Mouse (Mus musculus) heart, postnatal 4 days (tissue): ENCODE data around the gene Samd4b. TPM values are rescaled to one million over a fixed set of nuclear protein-coding genes. Genes with fewer than 3 reads are reported as not detected.

Experiments used
- DNase-seq: peaks from one replicate; pipeline ENCODE4 v3.0.0; 2021
- total RNA-seq, 2 experiments: library from RNA; stranded (reverse); gene quantifications; 2 replicates each; pipeline ENCODE4 v1.2.3; 2021

Samd4b gene
- total RNA-seq, 2 experiments from 2014 or later = 49.2 to 50.5 TPM

DNA sequence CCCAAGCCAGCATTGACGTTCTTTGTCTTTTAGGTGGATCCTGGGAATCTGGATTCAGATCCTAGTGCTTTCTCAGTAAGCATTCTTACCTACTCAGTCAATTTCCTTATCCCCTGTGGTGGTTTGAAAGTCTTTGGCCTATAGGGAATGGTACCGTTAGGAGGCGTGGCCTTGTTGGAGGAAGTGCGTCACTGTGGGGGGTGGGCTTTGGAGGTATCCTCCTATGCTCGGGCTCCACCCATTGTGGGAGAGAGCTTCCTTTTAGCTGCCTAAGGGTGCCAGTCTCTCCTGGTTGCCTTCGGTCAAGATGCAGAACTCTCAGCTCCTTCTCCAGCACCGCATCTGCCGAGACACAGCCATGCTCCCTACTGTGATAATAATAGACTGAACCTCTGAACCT, 105.6 kb downstream of the Samd4b start:
- no peak for DNase-seq

- no peak for DNase-seq
Observed at GRCm38 (mm10) chr7:28490903-28491302, 107.0 kb downstream of the Samd4b start.

GRCm38 (mm10) chr7:28490410-28490809, 107.5 kb downstream of the Samd4b start:
- DNase-seq = peak; percentile 64

GRCm38 (mm10) chr7:28488030-28488491, 109.9 kb downstream of the Samd4b start:
- DNase-seq = no peak

DNA sequence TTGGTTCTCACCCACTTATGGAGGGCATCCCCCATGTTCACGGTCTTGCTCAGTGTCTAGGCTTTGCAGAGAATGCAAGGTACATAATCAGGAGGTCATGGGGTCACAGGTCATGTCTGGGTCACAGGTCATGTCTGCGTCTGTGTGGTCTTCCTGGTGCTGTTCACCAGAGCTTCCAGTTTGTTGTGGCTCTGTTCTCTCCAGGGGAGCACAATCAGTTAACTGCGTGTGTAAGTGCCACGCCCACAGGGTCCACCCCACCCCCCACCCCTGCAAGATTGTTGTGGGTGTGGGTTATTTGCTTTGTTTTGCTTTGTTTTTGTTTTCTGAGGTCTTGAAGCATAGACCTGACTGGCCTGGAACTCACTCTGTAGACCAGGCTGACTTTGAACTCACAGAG, 113.8 kb downstream of the Samd4b start:
- DNase-seq = no peak

DNA sequence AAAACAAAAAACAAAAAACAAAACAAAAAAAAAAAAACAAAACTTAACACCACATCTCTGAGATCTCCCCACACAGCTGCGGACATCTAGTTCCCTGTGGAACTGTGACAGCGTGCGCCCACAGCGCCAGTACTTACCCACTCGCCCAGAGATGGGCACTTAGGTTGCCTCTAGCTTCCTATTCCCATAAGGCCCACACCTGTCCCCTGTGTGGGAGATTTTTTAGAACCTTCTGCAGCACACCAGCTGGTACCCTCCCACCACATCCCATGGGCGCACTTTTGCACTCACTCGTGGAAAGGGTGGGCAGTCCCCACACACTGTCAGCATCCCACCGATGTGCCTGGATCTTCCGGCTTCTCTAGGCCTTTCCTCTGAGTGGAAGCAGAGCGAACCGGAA, 115.1 kb downstream of the Samd4b start:
- DNase-seq = no peak

DNA sequence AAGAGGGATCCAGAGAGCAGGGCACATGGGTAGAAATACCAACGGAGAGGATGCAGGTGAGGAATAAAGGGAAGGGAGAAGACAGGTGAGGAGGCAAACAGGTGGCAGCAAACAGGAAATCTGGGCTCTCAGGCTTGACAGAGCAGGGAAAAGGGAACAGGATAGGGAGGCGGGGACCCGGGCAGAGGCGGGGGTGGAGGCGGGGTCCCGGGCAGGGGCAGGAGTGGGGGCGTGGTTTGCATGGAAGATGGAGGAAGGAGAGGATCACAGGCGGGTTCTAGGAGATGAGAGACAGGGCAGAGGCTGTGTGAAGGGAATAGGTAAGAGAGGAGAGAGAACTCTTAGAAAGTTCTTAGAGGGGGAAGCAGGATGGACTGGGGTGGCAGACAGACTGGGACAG, 119.1 kb downstream of the Samd4b start:
- no peak for DNase-seq

DNA sequence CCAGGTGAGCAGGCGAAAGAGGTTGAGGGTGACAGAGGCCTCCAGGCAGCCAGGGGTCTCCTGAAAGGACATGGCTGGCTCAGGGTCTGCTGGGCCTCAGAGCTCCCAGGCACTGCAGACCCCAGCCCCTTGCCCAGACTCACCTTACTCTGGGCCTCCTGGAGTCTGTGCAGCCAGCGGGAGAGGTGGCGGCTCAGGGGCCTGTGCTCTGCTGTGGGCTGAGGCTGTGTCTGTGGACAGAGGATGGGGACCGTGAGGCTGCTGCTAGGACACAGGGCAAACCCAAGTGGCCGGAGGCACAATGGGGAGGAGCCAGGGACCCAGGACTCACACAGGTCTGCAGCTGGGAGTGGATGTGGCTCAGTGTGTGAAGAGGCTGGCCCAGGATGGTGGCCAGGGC, 120.6 kb downstream of the Samd4b start:
- no peak for DNase-seq

- DNase-seq = no peak
Observed at GRCm38 (mm10) chr7:28476191-28476590, 121.8 kb downstream of the Samd4b start.

DNA sequence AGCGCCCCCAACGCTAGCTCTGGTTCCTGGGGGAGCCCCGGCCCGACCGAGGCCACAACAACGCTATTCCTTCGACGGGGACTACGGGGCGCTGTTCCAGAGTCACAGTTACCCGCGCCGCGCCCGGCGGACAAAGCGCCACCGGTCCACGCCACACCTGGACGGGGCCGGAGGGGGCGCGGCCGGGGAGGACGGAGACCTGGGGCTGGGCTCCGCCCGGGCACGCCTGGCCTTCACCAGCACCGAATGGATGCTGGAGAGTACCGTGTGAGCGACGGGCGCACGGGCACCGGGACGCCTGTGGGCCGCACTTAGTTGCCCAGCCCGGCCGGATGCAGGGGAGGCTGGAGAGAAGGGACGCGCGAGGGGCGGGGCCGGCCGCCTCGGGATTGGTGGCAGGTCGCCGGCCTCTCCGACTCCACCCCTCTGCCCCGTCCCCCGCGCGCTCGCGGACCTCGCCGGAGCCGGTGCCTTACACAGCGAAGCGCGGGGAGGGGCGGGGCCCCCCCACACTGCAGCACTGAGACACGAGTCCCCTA, 130.7 kb downstream of the Samd4b start:
- peak; percentile 63 for DNase-seq

- no peak for DNase-seq
Observed at GRCm38 (mm10) chr7:28466721-28467212, 131.2 kb downstream of the Samd4b start.

DNA sequence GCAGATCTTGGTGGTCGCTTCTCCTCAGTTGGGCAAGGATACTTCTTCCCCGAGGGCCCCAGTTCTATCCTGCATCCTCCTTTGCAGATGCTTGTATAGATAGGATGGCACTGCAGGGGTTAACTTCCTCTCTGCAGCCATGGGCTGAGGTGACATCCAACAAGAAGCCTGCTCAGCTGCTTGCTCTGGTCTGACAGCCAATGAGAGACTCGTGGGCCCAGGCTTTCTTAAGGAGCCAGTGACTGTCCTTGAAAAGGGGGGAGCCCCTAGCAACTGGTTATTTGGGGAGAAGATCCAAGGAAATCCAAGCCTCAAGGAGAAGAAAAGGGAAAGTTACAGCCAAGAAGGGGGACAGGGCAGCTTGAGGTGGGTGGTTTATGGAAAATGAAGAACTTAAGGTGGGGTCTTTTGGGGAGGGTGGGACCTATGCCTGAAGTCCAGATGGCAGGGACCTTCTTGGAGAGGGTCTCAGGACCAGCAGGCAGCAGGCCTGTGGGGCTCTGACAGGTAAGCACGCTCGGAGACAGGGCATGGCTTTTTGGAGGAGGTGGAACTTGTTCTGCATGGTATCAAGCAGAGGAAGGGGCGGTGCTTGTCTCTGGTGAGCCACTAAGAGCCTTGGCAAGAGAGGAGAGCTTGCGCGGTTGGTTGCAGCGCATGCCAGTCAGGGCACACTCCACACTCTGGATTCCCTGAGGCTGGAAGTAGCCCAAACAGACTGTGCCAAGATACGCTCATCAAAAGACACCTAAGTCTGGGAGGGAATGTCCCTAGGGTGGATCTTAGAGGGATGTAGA, 133.3 kb downstream of the Samd4b start:
- DNase-seq = peak; percentile 58

DNA sequence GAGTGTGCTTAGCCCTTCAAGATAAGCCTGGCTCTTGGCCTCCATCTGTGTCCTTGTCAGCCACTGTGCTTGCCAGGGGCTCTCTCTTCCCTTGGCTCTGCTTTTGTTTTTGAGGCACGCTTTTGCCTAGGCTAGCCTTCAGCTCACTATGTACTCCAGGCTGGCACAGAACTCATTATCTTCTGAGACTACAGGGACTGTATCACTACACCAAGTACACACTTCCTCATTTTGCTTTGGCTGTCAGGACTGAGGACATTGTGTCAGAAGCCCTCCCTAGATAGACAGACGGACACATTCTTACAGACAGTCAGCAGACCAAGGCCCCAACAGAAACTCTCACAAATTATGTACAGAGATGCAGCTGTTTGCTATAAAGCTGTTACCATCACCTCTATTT, 135.2 kb downstream of the Samd4b start:
- DNase-seq = no peak

- no peak for DNase-seq
Observed at GRCm38 (mm10) chr7:28460361-28460760, 137.6 kb downstream of the Samd4b start.

DNA sequence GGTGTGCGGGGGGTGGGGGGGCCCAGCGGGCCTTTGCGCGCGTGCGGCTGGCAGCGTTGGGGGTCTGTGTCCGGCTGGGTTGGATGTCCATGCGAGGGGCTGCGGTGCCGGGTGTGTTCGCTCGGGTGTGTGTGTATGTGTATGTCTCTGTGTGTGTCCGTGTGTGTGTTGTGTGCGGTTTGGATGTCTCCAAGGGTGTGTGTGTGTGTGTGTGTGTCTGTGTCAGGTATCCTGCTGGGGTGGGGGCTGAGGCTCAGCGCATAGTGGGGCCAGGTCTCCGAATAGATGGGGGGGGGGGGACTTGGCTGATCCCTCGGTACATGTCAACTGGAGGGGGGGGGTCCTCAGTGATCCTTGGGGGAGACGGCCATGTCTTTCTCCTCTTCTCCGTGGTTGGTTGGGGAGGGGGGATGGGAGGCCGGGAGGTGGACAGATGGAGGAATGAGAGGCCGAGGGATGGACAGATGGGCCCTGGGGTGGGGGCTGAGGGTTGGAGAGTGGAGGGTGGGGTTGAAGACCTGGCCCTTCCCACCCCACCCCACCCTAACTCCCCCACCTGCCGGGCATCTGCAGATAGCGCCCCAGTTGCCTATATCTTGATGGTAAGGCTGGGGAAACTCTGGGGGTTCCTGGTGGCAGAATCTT, 145.5 kb downstream of the Samd4b start:
- DNase-seq = no peak

DNA sequence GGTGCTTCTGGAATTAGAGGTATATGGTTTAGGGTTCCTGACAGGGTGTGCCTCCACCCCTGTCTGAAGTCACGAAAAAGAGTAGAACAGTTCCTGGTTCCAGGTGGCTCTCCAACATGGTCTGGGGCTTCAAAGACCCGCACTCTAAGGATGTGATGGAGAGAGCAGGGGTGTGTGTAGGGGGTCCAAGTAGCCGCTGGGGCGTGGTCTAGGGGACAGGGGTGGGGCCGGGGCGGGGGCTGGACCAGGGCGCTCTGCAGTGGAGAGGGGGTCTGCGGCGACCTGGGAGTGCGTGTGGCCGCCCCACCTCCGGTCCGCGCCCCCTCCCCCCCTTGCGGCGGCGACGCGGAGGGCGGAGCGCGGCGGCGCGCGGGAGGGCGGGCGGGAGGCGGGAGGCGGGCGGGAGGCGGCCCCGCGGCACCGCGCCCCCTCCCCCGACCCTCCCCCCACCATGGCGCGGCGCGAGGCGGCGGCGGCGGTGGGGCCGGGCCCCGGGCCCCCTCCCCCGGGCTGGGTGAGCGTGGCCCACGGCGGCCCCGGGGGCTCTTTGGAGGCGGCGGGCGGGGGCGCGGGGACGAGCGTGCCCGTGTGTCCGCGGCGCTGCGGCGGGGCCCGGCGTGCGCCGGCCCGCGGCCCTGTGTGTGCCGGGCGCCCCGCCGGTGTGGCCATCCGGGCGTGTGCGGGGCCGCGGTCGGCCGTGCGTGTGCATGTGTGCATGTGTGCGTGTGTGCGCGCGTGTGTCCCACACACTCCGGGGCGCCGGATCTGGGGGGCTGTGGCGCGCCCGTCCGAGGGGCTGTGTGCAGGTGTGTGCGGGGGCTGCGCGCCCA, 146.2 kb downstream of the Samd4b start, which contains the start of gene Lrfn1:
TSS of gene Lrfn1 (plus strand) at position 450 of the 830 bp plus-strand sequence.
- no peak for DNase-seq

GRCm38 (mm10) chr7:28447865-28448820, 149.8 kb downstream of the Samd4b start:
- DNase-seq = no peak

DNA sequence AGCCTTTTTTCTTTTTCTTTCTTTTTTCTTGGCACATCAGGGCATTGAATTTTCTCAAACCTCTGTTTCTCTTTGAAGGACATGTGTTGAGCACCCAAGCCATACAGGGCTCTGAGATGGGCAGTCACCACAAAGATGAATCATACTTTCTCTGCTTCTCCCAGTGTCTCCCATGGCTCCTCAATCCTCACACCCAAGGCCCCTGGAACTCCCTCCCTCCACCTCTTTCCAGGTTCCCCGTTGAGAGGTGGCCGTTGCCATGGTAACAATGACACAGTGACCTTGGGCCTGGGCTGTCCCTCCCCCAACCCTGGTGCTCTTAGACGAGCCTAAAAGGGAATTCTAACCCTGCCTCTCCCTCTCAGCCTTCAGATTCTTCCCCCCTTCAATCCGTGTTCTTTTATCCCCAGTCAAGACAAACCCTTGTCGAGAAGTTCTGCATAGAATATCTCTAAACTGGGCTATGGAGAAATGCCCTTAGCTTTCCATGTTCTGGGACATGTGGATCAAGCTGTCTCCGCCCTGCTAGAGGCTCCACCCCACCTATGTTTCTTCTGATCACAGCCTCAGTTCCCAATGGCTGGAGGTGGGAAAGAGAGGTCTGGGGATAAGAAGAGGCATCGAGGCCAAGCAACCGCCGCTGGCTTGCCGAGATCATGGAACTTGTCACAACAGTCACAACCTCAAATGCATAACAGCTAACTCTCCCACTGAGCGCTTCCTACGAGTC, 150.7 kb downstream of the Samd4b start:
- DNase-seq = no peak

GRCm38 (mm10) chr7:28446446-28446845, 151.5 kb downstream of the Samd4b start:
- peak; percentile 88 for DNase-seq

DNA sequence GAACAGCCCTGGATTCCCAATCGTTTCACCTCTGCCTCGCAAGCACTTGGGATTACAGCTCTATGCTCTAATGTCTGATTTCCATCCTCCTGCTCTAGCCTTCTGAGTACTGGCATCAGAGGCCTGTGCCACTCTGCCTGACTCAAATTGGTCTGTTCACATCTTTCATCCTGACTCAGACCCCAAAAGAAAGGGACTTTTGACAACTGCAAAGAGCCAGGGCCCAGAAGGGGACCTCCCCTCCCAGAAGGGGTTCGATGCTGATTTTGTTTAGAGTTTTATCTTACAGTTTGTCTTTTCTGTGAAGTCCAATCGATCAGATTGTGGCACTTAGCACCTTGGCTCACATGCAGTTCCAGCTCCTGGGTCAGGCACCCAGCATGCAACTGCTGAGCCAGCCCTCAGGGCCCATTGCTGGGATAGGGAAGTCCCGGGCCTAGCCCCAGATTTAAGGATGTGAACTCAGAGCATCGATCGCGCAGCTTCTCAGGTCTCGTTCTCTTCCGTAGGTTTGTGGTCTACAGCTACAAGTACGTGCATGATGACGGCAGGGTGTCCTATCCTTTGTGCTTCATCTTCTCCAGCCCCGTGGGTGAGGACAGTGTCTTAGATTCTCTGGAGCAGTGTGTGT, 153.5 kb downstream of the Samd4b start:
- DNase-seq = no peak
